Mouse (Mus musculus): Measurements from ENCODE around the gene Cdc42ep2.
A peak's percentile ranks its signal among the peaks of the same experiment; 100 is the strongest.

DNA sequence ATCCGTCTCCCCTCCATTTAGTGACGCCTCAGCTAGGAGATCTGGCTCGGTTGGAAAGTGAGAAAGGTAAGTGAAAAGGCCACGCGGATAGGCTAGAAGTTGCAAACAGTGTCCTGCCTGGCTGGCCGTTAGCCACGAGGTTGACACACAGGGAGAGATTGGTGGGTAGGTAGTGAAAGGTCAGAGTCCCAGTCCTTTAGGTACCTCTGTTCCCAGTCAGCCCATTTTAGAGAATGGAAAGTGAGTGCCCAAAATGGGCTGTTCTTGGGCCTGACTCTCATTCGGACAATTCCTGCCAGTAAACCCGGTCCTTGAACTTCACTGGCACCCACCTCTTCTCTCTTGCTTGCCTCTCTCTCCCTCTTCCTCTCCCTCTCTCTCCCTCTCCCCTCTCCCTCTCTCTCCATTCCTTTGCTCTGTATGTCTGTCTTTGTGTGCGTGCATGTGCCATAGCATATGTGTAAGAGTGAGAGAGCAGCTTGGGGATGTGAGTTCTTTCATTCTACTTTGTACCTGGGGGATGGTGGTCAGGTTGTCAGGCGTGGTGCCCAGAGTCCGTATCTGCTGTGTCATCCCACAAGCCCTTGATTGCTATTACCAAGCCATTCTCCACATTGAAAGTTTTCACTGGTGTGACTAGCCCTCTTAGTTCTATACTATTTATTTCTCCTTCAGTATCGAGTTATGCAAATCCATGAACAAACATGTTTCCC is 11.5 kb downstream of the Cdc42ep2 start, which contains the start of gene Dpf2:
- no peak for TF ChIP-seq ZNF384 (IDR thresholded peaks at IDR 0.05; ENCODE audit: low read depth, low read length)
- TF ChIP-seq MAX (IDR thresholded peaks at IDR 0.05; ENCODE audit: low read length), result no peak
- peak; percentile 38; the same call in 1 of the 2 replicates for TF ChIP-seq NRF1 (IDR thresholded peaks at IDR 0.05; ENCODE audit: low read depth, low read length)
- TF ChIP-seq MAZ (IDR thresholded peaks at IDR 0.05; ENCODE audit: low read depth, low read length), result no peak
- no peak for TF ChIP-seq ZKSCAN1 (IDR thresholded peaks at IDR 0.05; ENCODE audit: borderline replicate concordance, low read depth, low read length)
- no peak for TF ChIP-seq PAX5 (IDR thresholded peaks at IDR 0.05; ENCODE audit: low read length)
